Mouse (Mus musculus) erythroblast, embryonic 14.5 days (primary cell): ENCODE results near the gene Mtg1. TPM values are rescaled to one million over a fixed set of nuclear protein-coding genes. Genes with fewer than 3 reads are reported as not detected.

ENCODE experiments used
- H3K27me3 ChIP-seq: 2 replicates; pipeline ENCODE4 v1.6.1; 2012; ENCODE audit warnings: inconsistent platforms; ENCODE audit not compliant: control insufficient read depth
- H3K36me3 ChIP-seq: 2 replicates; pipeline ENCODE4 v1.6.1; 2012; ENCODE audit warnings: mild to moderate bottlenecking, inconsistent platforms; ENCODE audit not compliant: control insufficient read depth
- H3K4me1 ChIP-seq: 2 replicates; pipeline ENCODE4 v1.6.1; 2012; ENCODE audit warnings: inconsistent platforms; ENCODE audit not compliant: control insufficient read depth
- H3K4me3 ChIP-seq: replicated peaks from 2 replicates; pipeline ENCODE3; 2012; ENCODE audit warnings: moderate library complexity, mild to moderate bottlenecking, inconsistent platforms
- H3K9me3 ChIP-seq: 2 replicates; pipeline ENCODE4 v1.6.1; 2012; ENCODE audit warnings: low read length, inconsistent platforms, mixed read lengths; ENCODE audit not compliant: control insufficient read depth
- GATA1 ChIP-seq: IDR thresholded peaks from 2 replicates; pipeline ENCODE4 v1.6.1; 2012; ENCODE audit warnings: low read length, inconsistent platforms, mixed read lengths
- TAL1 ChIP-seq: IDR thresholded peaks from 3 replicates; pipeline ENCODE4 v1.6.1; 2012; ENCODE audit warnings: low read length, inconsistent platforms, mixed read lengths
- polyA plus RNA-seq: library from polyadenylated mRNA; stranded (reverse); fragments of >175 nt; gene quantifications from 2 replicates; pipeline ENCODE4 v1.2.3, GENCODE M21; 2012

The Mtg1 gene
- polyA plus RNA-seq, 1 experiment: 0.30 TPM

GRCm38 (mm10) chr7:140144550-140144949 lies 7.2 kb downstream of the Mtg1 start:
- no peaks in the 10 kb centered on the region for H3K27me3 ChIP-seq
- no peaks in the 10 kb centered on the region; the same call in none of the 2 replicates for H3K4me1 ChIP-seq
- H3K36me3 ChIP-seq: peaks cover 37% of the 10 kb centered on the region
- no peak for TF ChIP-seq TAL1
- TF ChIP-seq GATA1: no peak
- no peak overlapping the region for H3K4me3 ChIP-seq
- H3K9me3 ChIP-seq: no peaks in the 10 kb centered on the region

GRCm38 (mm10) chr7:140153383-140153782 lies 16.0 kb downstream of the Mtg1 start:
- Histone ChIP-seq H3K27me3 (peaks cover 30% of the 10 kb centered on the region), H3K36me3 (peaks cover 16% of the 10 kb centered on the region), H3K9me3 (no peaks in the 10 kb centered on the region), H3K4me3 (no peak overlapping the region), H3K4me1 (no peaks in the 10 kb centered on the region)
- TF ChIP-seq GATA1 (no peak), TAL1 (no peak)

DNA sequence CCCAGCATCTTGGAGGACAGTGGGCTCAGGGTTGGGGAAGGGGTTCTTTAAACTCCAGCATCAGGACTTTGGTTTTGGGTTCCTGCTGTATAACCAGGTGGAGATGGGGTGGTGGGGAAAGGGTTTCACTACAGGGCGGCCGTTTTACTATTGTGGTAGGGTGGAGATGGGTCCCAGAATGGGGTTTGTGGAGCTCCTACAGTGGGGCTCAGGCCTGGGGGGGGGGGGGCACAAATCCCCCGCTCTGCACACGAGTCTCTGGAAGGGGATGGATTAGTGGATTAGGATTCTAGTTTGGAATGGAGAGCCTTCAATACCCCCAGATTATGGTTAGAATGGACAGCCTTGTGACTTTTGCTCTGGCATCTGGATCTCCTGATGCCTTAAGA lies 16.5 kb downstream of the Mtg1 start:
- Histone ChIP-seq H3K4me1 (no peaks in the 10 kb centered on the region), H3K4me3 (no peak overlapping the region), H3K36me3 (peaks cover 14% of the 10 kb centered on the region), H3K27me3 (peaks cover 30% of the 10 kb centered on the region), H3K9me3 (no peaks in the 10 kb centered on the region)
- TF ChIP-seq GATA1: no peak
- no peak for TF ChIP-seq TAL1

DNA sequence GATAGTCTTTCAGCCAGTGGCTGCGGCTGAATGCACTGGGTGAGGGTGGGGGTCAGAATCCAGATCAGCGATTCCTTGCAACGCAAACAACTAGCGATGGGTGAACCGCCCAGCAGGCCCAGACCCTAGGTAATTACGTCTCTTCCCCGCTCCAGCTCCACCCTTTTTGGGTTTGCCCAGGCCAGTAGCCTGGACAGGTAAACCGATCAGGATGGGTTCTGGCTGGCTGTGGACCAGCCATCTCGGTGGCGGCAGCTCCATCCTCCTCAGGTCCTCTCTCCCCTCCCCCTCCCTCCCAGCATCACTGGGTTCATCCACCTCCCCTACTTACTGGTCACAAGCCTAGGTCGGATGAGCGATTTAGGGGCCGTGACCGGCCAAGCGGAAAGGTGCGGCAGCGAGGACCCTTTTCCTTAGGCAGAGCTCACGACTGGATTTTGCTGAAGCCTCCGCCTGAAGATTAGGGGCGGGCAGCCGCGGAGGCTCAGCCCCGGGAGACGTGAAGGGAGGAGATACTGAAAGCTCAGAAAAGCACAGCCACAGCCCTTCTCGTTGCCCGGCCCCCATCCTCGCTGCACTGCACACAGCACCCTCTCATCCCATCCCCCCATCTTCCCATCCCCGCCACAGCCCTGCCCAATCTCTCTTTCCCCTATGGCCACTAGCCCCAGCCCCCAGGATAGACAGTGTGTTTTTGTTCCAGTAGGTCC lies 17.0 kb downstream of the Mtg1 start, which contains the start of gene Sprn:
TSS of gene Sprn (minus strand) at position 660 of the 710 bp plus-strand sequence.
- Histone ChIP-seq H3K27me3 (peaks cover 30% of the 10 kb centered on the region), H3K4me3 (no peak within 1 kb of the TSS)

DNA sequence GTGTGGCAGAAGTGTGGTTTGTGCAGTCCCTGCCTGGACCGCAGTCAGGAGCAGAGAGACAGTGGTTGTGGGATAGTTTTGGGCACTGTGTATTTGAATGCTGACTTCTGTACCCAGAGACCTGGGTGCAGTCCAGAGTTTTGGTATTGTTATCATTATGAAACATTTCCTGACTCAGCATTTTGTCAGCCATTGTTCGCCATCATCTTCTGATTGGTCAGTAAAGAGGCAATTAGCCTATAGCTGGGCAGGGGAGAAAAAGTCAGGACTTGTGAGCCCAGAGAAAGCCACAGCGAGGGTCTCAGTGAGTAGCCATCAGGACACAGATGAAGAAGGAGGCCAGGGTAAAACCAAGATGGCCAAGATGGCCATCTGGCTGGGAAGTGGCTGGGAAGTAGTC lies 23.0 kb downstream of the Mtg1 start:
- H3K4me3 ChIP-seq: no peak overlapping the region
- TF ChIP-seq TAL1 (no peak), GATA1 (no peak)
- H3K27me3 ChIP-seq: peaks cover under 1% of the 10 kb centered on the region
- no peaks in the 10 kb centered on the region for H3K36me3 ChIP-seq
- H3K4me1 ChIP-seq: no peaks in the 10 kb centered on the region
- no peaks in the 10 kb centered on the region for H3K9me3 ChIP-seq

More for the DNA sequence above, 17.0 kb downstream of the Mtg1 start, which contains the start of gene Sprn:
- Histone ChIP-seq H3K36me3 (peaks cover 12% of the 10 kb centered on the region), H3K9me3 (no peaks in the 10 kb centered on the region), H3K4me1 (no peaks in the 10 kb centered on the region)
- TF ChIP-seq GATA1 (no peak), TAL1 (no peak)

DNA sequence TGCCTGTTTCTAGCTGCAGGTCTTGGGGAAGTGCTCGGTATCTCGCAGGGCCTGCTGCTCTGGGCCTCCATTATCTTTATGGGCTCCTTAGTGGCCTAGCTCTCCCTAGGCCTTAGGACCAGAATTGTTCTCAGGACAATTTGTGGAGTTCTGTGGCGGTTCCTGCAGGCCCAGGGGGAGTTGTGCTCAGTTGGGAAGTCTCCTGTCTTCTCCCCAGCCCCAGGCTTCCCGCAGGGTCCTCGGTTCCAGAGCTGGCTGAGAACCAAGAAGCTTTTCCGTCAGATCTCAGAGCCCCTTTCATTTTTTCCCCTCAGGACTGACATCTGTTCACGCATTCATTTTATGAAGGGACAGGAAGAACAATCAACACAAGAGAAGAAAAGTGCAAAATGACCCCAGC lies 27.3 kb downstream of the Mtg1 start, which contains the start of gene Olfr522:
TSS of gene Olfr522 (minus strand) at position 101 of the 400 bp plus-strand sequence.
- no peaks in the 10 kb centered on the region for H3K9me3 ChIP-seq
- no peaks in the 10 kb centered on the region for H3K36me3 ChIP-seq
- H3K4me3 ChIP-seq: no peak within 1 kb of the TSS
- H3K27me3 ChIP-seq: no peaks in the 10 kb centered on the region
- no peak for TF ChIP-seq GATA1
- no peak for TF ChIP-seq TAL1
- H3K4me1 ChIP-seq: no peaks in the 10 kb centered on the region

DNA sequence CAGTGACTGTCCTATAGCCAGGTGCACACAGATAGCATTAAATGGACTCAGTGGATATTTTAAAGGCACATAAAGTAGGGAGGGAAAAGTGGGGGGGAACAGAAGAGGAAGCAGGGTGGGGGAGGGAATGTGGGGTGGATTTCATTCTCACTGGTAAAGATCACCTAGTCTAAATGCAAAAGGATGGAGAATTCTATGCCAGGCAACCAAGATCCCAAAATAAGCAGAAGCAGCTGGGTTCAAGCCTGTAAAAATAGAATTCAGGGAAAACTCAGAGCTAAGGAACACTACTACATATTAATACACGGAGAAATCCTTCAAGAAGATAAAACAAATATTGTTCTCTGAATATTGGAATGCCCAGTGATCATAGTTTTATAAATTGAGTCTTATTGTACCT lies 30.6 kb downstream of the Mtg1 start:
- no peak for TF ChIP-seq TAL1
- no peak for TF ChIP-seq GATA1
- no peaks in the 10 kb centered on the region for H3K36me3 ChIP-seq

GRCm38 (mm10) chr7:140169386-140169785 lies 32.0 kb downstream of the Mtg1 start:
- Histone ChIP-seq H3K4me1 (no peaks in the 10 kb centered on the region), H3K36me3 (no peaks in the 10 kb centered on the region), H3K27me3 (no peaks in the 10 kb centered on the region), H3K9me3 (no peaks in the 10 kb centered on the region), H3K4me3 (no peak overlapping the region)
- TF ChIP-seq TAL1: no peak
- no peak for TF ChIP-seq GATA1

More for the DNA sequence above, 30.6 kb downstream of the Mtg1 start:
- Histone ChIP-seq H3K4me3 (no peak overlapping the region), H3K9me3 (no peaks in the 10 kb centered on the region), H3K4me1 (no peaks in the 10 kb centered on the region), H3K27me3 (no peaks in the 10 kb centered on the region)

- Histone ChIP-seq H3K4me1 (no peaks in the 10 kb centered on the region), H3K36me3 (no peaks in the 10 kb centered on the region), H3K27me3 (no peaks in the 10 kb centered on the region), H3K9me3 (no peaks in the 10 kb centered on the region), H3K4me3 (no peak overlapping the region)
- TF ChIP-seq GATA1: no peak
- no peak for TF ChIP-seq TAL1
Observed at GRCm38 (mm10) chr7:140170863-140171262, 33.5 kb downstream of the Mtg1 start.

DNA sequence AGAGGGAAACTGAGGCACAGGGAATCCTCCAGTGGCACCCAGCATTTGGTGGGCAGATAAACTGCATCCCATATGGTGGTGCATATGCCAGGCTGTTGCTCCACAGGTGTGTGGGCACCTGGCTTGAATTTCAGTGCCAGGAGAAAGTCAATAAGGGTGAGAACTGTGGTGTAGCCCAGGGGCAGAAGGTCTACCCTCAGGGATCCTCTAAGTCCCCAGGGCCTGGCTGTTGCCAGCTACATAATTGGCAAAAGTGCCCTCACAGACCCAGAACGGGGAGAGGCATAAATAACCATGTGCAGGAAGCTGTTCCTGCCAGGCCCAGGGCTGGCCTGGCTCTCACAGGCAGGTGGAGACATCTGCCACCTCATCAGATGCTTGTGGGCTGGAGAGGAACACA lies 35.6 kb downstream of the Mtg1 start, which contains the start of gene Olfr523:
TSS of gene Olfr523 (plus strand) at position 282 of the 400 bp plus-strand sequence.
- Histone ChIP-seq H3K9me3 (no peaks in the 10 kb centered on the region), H3K4me3 (no peak within 1 kb of the TSS), H3K36me3 (no peaks in the 10 kb centered on the region), H3K27me3 (no peaks in the 10 kb centered on the region), H3K4me1 (no peaks in the 10 kb centered on the region)
- TF ChIP-seq GATA1 (no peak), TAL1 (no peak)
